Mouse (Mus musculus) stomach, postnatal 0 days (tissue): ENCODE measurements around the gene Fubp3. TPM values are rescaled to one million over a fixed set of nuclear protein-coding genes. Genes with fewer than 3 reads are reported as not detected.
A peak's percentile ranks its signal among the peaks of the same experiment; 100 is the strongest.

Experiments used
- ATAC-seq: fragments of 200-750 bp; cut with Nextera tagmentation; 2 replicates; pipeline ENCODE4 v1.8.0; 2017; ENCODE audit not compliant: low FRiP score, low TSS enrichment
- DNase-seq: peaks from one replicate; pipeline ENCODE4 v3.0.0-alpha.2; 2016; ENCODE audit warnings: low spot score
- H3K27ac ChIP-seq: fragments of 300-500 bp; sonication (generic); replicated peaks from 2 replicates; pipeline ENCODE4 v1.5.1; 2014; ENCODE audit warnings: mild to moderate bottlenecking, control low read depth
- H3K27me3 ChIP-seq: fragments of 300-500 bp; sonication (generic); 2 replicates; pipeline ENCODE4 v1.6.1; 2014; ENCODE audit warnings: low read length; ENCODE audit not compliant: control insufficient read depth, insufficient read depth
- H3K36me3 ChIP-seq: fragments of 300-500 bp; sonication (generic); 2 replicates; pipeline ENCODE4 v1.6.1; 2014; ENCODE audit warnings: low read length, mixed read lengths; ENCODE audit not compliant: control insufficient read depth, insufficient read depth
- H3K4me1 ChIP-seq: fragments of 300-500 bp; sonication (generic); replicated peaks from 2 replicates; pipeline ENCODE4 v1.6.1; 2014; ENCODE audit warnings: antibody characterized with exemption; ENCODE audit not compliant: control insufficient read depth, insufficient read depth
- H3K4me2 ChIP-seq: fragments of 300-500 bp; sonication (generic); replicated peaks from 2 replicates; pipeline ENCODE4 v1.6.1; 2014; ENCODE audit warnings: low read depth, mild to moderate bottlenecking, control low read depth, moderate library complexity
- H3K4me3 ChIP-seq: fragments of 300-500 bp; sonication (generic); 2 replicates; pipeline ENCODE4 v1.5.1; 2014; ENCODE audit warnings: low read depth, low read length, control low read depth
- H3K9ac ChIP-seq: fragments of 300-500 bp; sonication (generic); 2 replicates; pipeline ENCODE4 v1.6.1; 2014; ENCODE audit warnings: mild to moderate bottlenecking, low read length, control low read depth, mixed read lengths
- H3K9me3 ChIP-seq: fragments of 300-500 bp; sonication (generic); 2 replicates; pipeline ENCODE4 v1.6.1; 2016; ENCODE audit warnings: low read length; ENCODE audit not compliant: control insufficient read depth
- CTCF ChIP-seq: IDR thresholded peaks from 2 replicates; pipeline ENCODE4 v1.5.1; 2016; ENCODE audit warnings: antibody characterized with exemption, low read depth, mild to moderate bottlenecking, moderate library complexity
- EP300 ChIP-seq: optimal IDR thresholded peaks from 2 replicates; pipeline ENCODE3; 2016; ENCODE audit warnings: antibody characterized with exemption
- WGBS: fragments of 180-500 bp; shearing (Covaris S2); extraction: QIAGEN DNeasy Blood & Tissue Kit; methylation state at CpG from one replicate; pipeline ENCODE4 v1.1.7; 2014; 5-methylcytosine and 5-hydroxymethylcytosine counted together
- polyA plus RNA-seq: library from polyadenylated mRNA; unstranded; fragments of >200 nt; fragmentation: Nextera tagmentation; extraction: Ambion mirVana; gene quantifications from 2 replicates; pipeline ENCODE4 v1.2.1, GENCODE M21; 2015

The Fubp3 gene
- polyA plus RNA-seq, 1 experiment from 2014 or later, result 50.2 TPM

- Histone ChIP-seq H3K9ac (no peak overlapping the region), H3K9me3 (no peaks in the 10 kb centered on the region), H3K27ac (no peak overlapping the region), H3K36me3 (peaks cover 54% of the 10 kb centered on the region), H3K4me2 (no peak overlapping the region), H3K27me3 (no peaks in the 10 kb centered on the region), H3K4me3 (no peak overlapping the region), H3K4me1 (no peaks in the 10 kb centered on the region)
- ATAC-seq (no peak), DNase-seq (no peak)
- 86% methylated on average over 8 of the region's 8 CpGs for WGBS
- TF ChIP-seq EP300 (no peak), CTCF (peak; percentile 41)
These were observed 38.9 kb downstream of the Fubp3 start for GRCm38 (mm10) chr2:31611400-31611799.

GRCm38 (mm10) chr2:31612627-31613026, 40.2 kb downstream of the Fubp3 start:
- Histone ChIP-seq H3K36me3 (peaks cover 50% of the 10 kb centered on the region), H3K9ac (no peak overlapping the region), H3K27ac (no peak overlapping the region), H3K4me3 (no peak overlapping the region), H3K27me3 (no peaks in the 10 kb centered on the region), H3K4me1 (no peaks in the 10 kb centered on the region), H3K4me2 (no peak overlapping the region), H3K9me3 (no peaks in the 10 kb centered on the region)
- TF ChIP-seq CTCF (no peak), EP300 (no peak)
- 66% methylated on average over 6 of the region's 6 CpGs for WGBS
- ATAC-seq (no peak), DNase-seq (no peak)

GRCm38 (mm10) chr2:31613781-31614180, 41.3 kb downstream of the Fubp3 start:
- DNase-seq (no peak), ATAC-seq (no peak)
- peaks cover 46% of the 10 kb centered on the region for H3K36me3 ChIP-seq
- H3K4me1 ChIP-seq, result no peaks in the 10 kb centered on the region
- no peak overlapping the region for H3K4me3 ChIP-seq
- 80% methylated on average over 7 of the region's 7 CpGs for WGBS
- no peak overlapping the region for H3K9ac ChIP-seq
- TF ChIP-seq EP300, result no peak
- TF ChIP-seq CTCF, result no peak
- no peaks in the 10 kb centered on the region for H3K9me3 ChIP-seq
- no peaks in the 10 kb centered on the region for H3K27me3 ChIP-seq
- no peak overlapping the region for H3K4me2 ChIP-seq
- H3K27ac ChIP-seq, result no peak overlapping the region

GRCm38 (mm10) chr2:31618484-31619161, 46.2 kb downstream of the Fubp3 start:
- DNase-seq, result no peak
- TF ChIP-seq CTCF, result no peak
- TF ChIP-seq EP300, result no peak
- Histone ChIP-seq H3K4me3 (no peak overlapping the region), H3K4me2 (no peak overlapping the region), H3K36me3 (peaks cover 20% of the 10 kb centered on the region), H3K27ac (no peak overlapping the region), H3K27me3 (no peaks in the 10 kb centered on the region), H3K9me3 (no peaks in the 10 kb centered on the region), H3K9ac (no peak overlapping the region), H3K4me1 (no peaks in the 10 kb centered on the region)
- WGBS, result 79% methylated on average over 14 of the region's 14 CpGs
- ATAC-seq, result no peak

- DNase-seq (no peak), ATAC-seq (no peak)
- 90% methylated on average over 6 of the region's 6 CpGs for WGBS
- Histone ChIP-seq H3K4me2 (no peak overlapping the region), H3K27me3 (no peaks in the 10 kb centered on the region), H3K36me3 (peaks cover 16% of the 10 kb centered on the region), H3K9ac (no peak overlapping the region), H3K9me3 (no peaks in the 10 kb centered on the region), H3K4me3 (no peak overlapping the region), H3K27ac (no peak overlapping the region), H3K4me1 (no peaks in the 10 kb centered on the region)
- TF ChIP-seq CTCF (no peak), EP300 (no peak)
These were observed 46.8 kb downstream of the Fubp3 start for GRCm38 (mm10) chr2:31619208-31619607.

- WGBS, result 32% methylated on average over 3 of the region's 3 CpGs
- no peak for ATAC-seq
These were observed 61.1 kb downstream of the Fubp3 start for GRCm38 (mm10) chr2:31633531-31633930.

More at GRCm38 (mm10) chr2:31633531-31633930, 61.1 kb downstream of the Fubp3 start:
- no peaks in the 10 kb centered on the region for H3K4me1 ChIP-seq
- H3K4me3 ChIP-seq, result no peak overlapping the region
- H3K27ac ChIP-seq, result no peak overlapping the region
- no peaks in the 10 kb centered on the region for H3K36me3 ChIP-seq
- no peak overlapping the region for H3K9ac ChIP-seq
- peaks cover 26% of the 10 kb centered on the region; the same call in 1 of the 2 replicates for H3K27me3 ChIP-seq
- DNase-seq, result no peak
- no peaks in the 10 kb centered on the region for H3K9me3 ChIP-seq
- no peak overlapping the region for H3K4me2 ChIP-seq
- TF ChIP-seq CTCF, result no peak
- no peak for TF ChIP-seq EP300
